Comparison of ENCODE assay signal across 8 mouse cellular contexts in genomic region chr5:77459896-77460717, GRCm38 (mm10). TPM values are rescaled to one million over a fixed set of nuclear protein-coding genes. Genes with fewer than 3 reads are reported as not detected.
DNase-seq lines count a peak whose midpoint lies in the region; ATAC-seq and TF ChIP-seq lines count a peak whose summit lies in the region.

No protein-coding gene starts in this region.

- H3K4me2 ChIP-seq in heart, embryonic 14.5 days (ENCODE audit: low read length) = peak overlapping the region; percentile 64
- peak overlapping the region; percentile 60 for H3K4me2 ChIP-seq in liver, embryonic 11.5 days
- H3K4me2 ChIP-seq in myocyte (ENCODE audit: low read depth) = peak overlapping the region; percentile 96

- TF ChIP-seq POLR2A in myocyte (IDR thresholded peaks at IDR 0.05; ENCODE audit: insufficient read length, low read depth) = no peak

- H3K27ac ChIP-seq in heart, embryonic 14.5 days (replicated peaks in 1 of 2; ENCODE audit: control insufficient read depth in 1 of 2, insufficient read depth in 1 of 2, low read depth in 2 of 2, low read length in 2 of 2) = peak overlapping the region; percentile 30 to 41; a peak in 2 of 4 replicates
- no peak overlapping the region for H3K27ac ChIP-seq in liver, embryonic 11.5 days (ENCODE audit: low read depth, low read length)

- H3K4me1 ChIP-seq in heart, embryonic 14.5 days (ENCODE audit: control insufficient read depth in 2 of 2, insufficient read depth in 2 of 2, low read length in 2 of 2) = peaks cover 6% of the 10 kb centered on the region in 2 experiments; a peak in 3 of 4 replicates
- H3K4me1 ChIP-seq in liver, embryonic 11.5 days (replicated peaks; ENCODE audit: control insufficient read depth, insufficient read depth, low read length) = no peaks in the 10 kb centered on the region

- DNase-seq in c-Kit-negative CD71-positive TER-119-positive erythroid progenitor cells, embryonic 14.5 days (ENCODE audit: low read depth, low spot score) = peak; percentile 47
- peak; percentile 77 for DNase-seq in fibroblast of lung, adult 2 months (ENCODE audit: low read depth)
- DNase-seq in kidney, postnatal 10 days = peak; percentile 96
- DNase-seq in liver, embryonic 11.5 days (ENCODE audit: low spot score) = peak; percentile 92
- DNase-seq in spleen, postnatal 4 days (ENCODE audit: low spot score in 2 of 2) = peak; percentile 87 to 97

- H3K9ac ChIP-seq in heart, embryonic 14.5 days (ENCODE audit: low read length) = peak overlapping the region; percentile 69
- peak overlapping the region; percentile 47; the same call in 1 of the 2 replicates for H3K9ac ChIP-seq in liver, embryonic 11.5 days (ENCODE audit: low read depth, low read length)

- peak overlapping the region; percentile 52 to 85 for H3K4me3 ChIP-seq in heart, embryonic 14.5 days (ENCODE audit: control insufficient read depth in 1 of 2, insufficient read depth in 1 of 2, low read depth in 1 of 2, low read length in 2 of 2)
- H3K4me3 ChIP-seq in liver, embryonic 11.5 days (ENCODE audit: low read depth, low read length) = peak overlapping the region; percentile 48
- H3K4me3 ChIP-seq in myocyte = peak overlapping the region; percentile 30

- ATAC-seq in CD4-positive, CD25-positive, alpha-beta regulatory T cell, adult 4 months = peak; percentile 88
- ATAC-seq in heart, embryonic 14.5 days (ENCODE audit: insufficient number of reproducible peaks, insufficient read depth, low FRiP score, low read depth) = peak; percentile 87
- ATAC-seq in liver, embryonic 11.5 days (replicated peaks; ENCODE audit: low FRiP score) = peak; percentile 82

- H3K36me3 ChIP-seq in heart, embryonic 14.5 days (ENCODE audit: control insufficient read depth, insufficient read depth, low read length) = no peaks in the 10 kb centered on the region
- H3K36me3 ChIP-seq in liver, embryonic 11.5 days (ENCODE audit: control insufficient read depth, insufficient read depth, low read length) = no peaks in the 10 kb centered on the region
- H3K36me3 ChIP-seq in myocyte (ENCODE audit: control insufficient read depth, insufficient read depth) = no peaks in the 10 kb centered on the region

- no peaks in the 10 kb centered on the region; the same call in 1 of the 2 replicates for H3K27me3 ChIP-seq in heart, embryonic 14.5 days (ENCODE audit: control insufficient read depth, insufficient read depth, low read length)
- H3K27me3 ChIP-seq in liver, embryonic 11.5 days (replicated peaks; ENCODE audit: control insufficient read depth, insufficient read depth, low read length) = no peaks in the 10 kb centered on the region
- H3K27me3 ChIP-seq in myocyte (ENCODE audit: control insufficient read depth, insufficient read depth, insufficient read length) = no peaks in the 10 kb centered on the region

- H3K9me3 ChIP-seq in heart, embryonic 14.5 days (ENCODE audit: control insufficient read depth, low read length) = no peaks in the 10 kb centered on the region
- H3K9me3 ChIP-seq in liver, embryonic 11.5 days (ENCODE audit: control insufficient read depth, low read length) = no peaks in the 10 kb centered on the region

- WGBS in heart, embryonic 14.5 days = 3% methylated on average over 29 of the region's 29 CpGs
- WGBS in liver, embryonic 11.5 days = 1% methylated on average over 29 of the region's 29 CpGs

- H3ac ChIP-seq in myocyte (ENCODE audit: control insufficient read depth, insufficient read length) = no peak overlapping the region

- H3K79me2 ChIP-seq in myocyte (ENCODE audit: control insufficient read depth, insufficient read depth) = no peaks in the 10 kb centered on the region

TF ChIP-seq in myocyte, 11 proteins besides CTCF, POLR2A, EP300 and RAD21:
- TF ChIP-seq MYOG (IDR thresholded peaks at IDR 0.05; ENCODE audit: control insufficient read depth in 1 of 3, insufficient read depth in 1 of 3, insufficient read length in 2 of 3, low read depth in 2 of 3) = no peak
- TF ChIP-seq REST (IDR thresholded peaks at IDR 0.05; ENCODE audit: insufficient read depth, insufficient read length) = no peak
- no peak for TF ChIP-seq MAX (IDR thresholded peaks at IDR 0.05; ENCODE audit: low read depth)
- no peak for TF ChIP-seq POLR2AphosphoS2 (IDR thresholded peaks at IDR 0.05; ENCODE audit: insufficient read length, low read depth)
- TF ChIP-seq USF1 (IDR thresholded peaks at IDR 0.05; ENCODE audit: low read depth) = no peak
- TF ChIP-seq TCF3 (IDR thresholded peaks at IDR 0.05; ENCODE audit: insufficient read length, low read depth) = no peak
- TF ChIP-seq E2F4 (IDR thresholded peaks at IDR 0.05; ENCODE audit: insufficient read depth) = no peak
- TF ChIP-seq MYOD1 (IDR thresholded peaks at IDR 0.05; ENCODE audit: control insufficient read depth in 1 of 3, insufficient read length in 2 of 3, low read depth in 2 of 3) = no peak
- no peak for TF ChIP-seq TCF12 (IDR thresholded peaks at IDR 0.05; ENCODE audit: insufficient read depth, poor library complexity, severe bottlenecking)
- TF ChIP-seq CEBPB (IDR thresholded peaks at IDR 0.05; ENCODE audit: insufficient read depth, poor library complexity, severe bottlenecking) = no peak
- TF ChIP-seq SRF (IDR thresholded peaks at IDR 0.05; ENCODE audit: control insufficient read depth, insufficient read length, low read depth) = no peak
TF ChIP-seq in myocyte: peak in this region for 0.

RNA-seq across cellular contexts. Expression of gene Igfbp7, which starts 52.3 kb away (rescaled TPM):
- under 1 TPM in 1 of 2 experiments, not detected in 1; 0.31 TPM for polyA plus RNA-seq in CD4-positive, CD25-positive, alpha-beta regulatory T cell, adult 4 months (2017; shearing (Covaris generic))
- polyA plus RNA-seq in heart, embryonic 14.5 days (2014; fragmentation: Nextera tagmentation; extraction: Ambion mirVana) = 49.8 and 51.8 TPM in 2 replicates
- polyA plus RNA-seq in liver, embryonic 11.5 days (2014; fragmentation: Nextera tagmentation; extraction: Ambion mirVana) = 8.2 and 8.6 TPM in 2 replicates
- polyA plus RNA-seq in myocyte (2012; fragmentation: generic; extraction: Trizol) = 201 TPM
